Mouse (Mus musculus) right cerebral cortex, postnatal 36 days (tissue): ENCODE results near the gene Prg4.

ENCODE experiments used
- DNase-seq, 2 experiments: peaks; one replicate each; pipeline ENCODE4 v3.0.0; 2022; ENCODE audit warnings: low spot score in 2 of 2, mixed read lengths in 1 of 2

The Prg4 gene

DNA sequence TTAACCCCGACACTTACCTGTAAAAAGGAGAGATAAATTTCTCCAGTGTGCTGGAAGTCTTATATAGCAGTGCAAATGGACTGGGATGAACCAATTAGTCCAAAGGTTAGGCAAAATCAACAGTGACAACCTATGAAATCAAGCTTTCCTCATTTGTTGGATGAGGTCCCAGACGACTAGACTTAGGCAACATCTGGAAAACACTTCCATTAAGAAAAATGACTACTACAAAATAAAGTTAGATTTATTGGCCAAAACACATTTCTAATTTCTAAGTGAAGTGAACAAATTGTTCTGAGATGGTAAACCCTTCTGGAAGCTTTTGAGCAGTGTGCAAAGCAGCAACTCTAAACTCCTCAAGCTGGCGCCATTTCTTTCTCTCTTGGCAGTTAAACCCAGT is at the start of gene Prg4:
TSS of gene Prg4 (minus strand) at position 34 of the 400 bp plus-strand sequence.
- no peak for DNase-seq

DNA sequence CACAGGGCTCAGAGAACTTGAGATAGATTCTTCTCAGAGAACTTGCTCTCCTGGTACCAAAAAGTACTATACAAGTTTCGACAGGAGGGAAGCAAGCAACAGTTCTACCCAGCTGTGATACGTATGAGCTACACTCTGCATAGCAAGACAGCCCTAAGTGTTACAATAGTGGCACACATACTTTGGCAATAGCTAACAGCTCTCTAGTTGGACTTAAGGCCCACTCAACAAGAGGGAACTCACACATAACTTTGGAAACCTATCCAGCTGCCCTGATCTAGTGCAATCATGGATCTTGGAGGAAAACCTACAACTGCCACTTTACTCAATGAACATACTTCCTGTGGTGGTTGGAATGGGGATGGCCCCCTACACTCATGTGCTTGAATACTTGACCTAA is 47.1 kb upstream of the Prg4 start:
- no peak for DNase-seq

DNA sequence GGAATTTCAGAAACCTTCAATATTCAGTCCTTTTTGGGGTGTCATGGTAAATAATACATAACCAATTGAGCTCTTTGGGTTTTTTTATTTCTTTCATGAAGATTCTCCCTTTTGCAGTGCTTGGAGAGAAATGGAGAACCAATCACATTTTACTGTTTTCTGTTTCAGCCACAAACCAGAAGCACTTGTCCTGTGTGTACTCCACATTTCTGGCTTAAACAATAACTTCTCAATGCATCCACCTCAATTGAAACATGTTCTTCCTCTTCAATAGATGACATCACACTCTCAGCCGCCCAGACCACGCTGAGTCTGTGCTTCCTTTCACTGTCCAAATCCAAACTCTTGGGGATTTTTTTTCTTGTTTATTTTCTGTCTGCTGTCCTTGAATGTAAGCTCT is 39.8 kb upstream of the Prg4 start:
- no peak for DNase-seq

DNA sequence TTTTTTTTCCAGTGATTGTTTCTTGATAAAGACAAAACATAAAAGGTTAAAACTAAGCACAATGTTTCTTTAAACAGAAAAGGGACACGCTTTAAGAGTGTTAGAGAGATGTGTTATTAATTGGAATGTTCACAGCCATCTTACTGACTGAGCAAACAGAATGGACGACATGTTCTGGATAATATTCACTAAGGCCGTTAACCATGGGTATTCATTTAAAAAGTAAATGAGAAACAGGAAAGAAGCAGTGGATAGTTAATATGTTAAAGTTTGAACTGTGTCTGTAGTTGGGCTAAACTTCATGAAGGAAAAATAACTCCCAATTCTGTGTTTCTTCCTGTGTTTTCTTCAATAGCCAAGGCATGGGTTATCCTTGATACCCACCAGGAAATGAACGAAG is 37.4 kb upstream of the Prg4 start:
- DNase-seq = no peak

DNA sequence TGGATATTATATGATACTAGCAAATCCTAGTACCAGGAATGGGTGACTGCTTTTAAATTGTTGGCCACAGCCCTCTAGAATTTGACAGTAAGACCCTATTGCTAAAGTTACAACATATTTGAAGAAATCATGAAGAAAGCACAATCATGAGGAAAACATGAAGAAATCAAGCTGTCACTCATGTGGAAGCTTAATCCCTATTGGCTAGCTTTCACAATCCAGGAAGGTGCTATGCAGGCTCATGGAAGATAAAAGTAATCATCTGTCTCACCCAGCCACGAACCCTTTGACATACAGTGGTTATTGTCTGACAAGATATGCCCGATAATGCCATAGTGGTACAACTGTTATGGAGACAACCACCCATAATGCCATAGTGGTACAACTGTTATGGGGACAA is 32.2 kb upstream of the Prg4 start:
- DNase-seq = no peak

DNA sequence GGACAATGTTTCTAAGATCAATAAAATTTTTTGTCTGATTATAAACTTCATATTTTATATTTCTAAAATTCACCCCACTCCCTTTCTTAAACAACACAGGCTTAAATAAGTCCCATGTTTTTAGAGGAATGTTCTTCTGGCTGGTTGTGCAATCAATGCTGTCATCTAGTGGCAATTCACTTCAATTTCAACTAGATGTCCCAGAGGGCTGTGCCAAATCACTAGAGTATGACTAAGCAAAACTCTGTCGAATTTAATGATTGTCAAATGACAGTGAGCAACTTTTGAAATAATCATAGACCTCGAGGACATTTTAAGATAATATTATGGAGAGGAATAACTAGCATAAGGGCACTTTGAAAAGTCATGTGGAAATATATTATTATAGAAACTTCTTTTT is 31.7 kb upstream of the Prg4 start:
- DNase-seq = no peak

DNA sequence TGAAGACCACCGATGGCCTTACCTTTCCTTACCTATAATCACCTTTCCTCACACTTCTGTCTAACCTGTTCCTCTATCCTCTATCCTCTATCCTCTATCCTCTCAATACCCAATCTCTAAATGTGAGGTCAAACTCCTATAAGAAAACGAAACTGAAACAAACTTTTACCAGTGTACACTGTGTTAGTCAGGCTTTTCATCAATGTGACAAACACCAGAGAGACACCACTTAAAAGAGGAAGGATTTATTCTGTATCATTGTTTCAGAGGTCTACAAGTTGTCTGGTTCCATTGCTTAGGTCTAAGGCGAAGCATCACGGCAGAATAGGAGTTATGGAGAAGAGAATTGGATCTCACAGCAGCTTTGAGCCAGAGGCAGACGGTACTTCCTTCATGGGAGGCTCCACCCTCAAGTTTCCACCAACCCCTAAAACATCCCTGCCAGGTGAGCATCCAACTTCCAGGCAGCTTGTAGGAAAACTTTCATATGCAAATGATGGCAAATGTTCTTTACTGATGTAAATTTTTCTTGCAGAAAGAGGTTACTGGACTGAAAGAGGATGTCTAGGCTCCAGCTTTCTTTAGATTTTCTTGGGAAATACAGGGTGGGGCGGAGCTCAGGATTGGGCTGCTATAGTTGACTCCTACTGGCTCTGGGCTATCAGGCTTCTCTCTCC is 30.8 kb upstream of the Prg4 start:
- no peak for DNase-seq

DNA sequence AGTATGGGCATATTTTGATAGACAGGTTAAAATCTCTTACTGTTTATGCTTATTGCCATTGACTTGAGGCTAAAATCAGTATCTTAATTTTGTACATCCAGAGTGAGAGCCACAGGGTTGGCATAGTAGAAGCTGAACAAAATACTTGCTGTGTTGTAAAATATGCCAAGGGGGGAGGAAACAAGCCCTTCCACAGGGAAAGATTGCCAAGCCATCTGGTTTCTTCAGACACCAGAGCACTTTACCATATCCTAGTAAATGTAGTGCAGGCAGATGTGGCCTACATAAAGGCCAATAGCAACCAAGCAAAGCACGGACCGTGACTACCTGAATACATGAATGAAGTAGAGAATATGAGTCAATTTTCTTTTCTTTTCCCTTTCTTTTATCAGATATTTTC is 23.2 kb upstream of the Prg4 start:
- peak in 1 of 2 experiments; percentile 20 for DNase-seq

DNA sequence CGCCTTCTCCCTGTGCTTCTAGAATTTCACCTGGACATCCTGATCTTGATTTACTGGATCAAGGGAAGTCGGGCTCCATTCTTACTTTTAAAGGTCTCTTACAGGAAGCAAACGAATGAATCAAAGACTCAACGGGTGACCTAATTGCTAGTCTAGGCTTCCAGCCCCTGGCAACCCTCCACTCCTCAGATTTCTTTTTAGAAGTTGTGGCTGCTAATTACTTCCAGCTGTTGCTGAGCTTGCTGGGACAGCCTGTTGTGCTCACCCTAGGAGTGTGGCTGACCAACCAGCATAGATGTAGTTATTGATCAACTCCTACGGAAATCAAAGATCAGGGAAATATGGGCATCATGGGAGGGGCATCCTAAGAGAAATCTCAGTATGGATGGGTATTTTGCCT is 14.7 kb upstream of the Prg4 start:
- no peak for DNase-seq

DNA sequence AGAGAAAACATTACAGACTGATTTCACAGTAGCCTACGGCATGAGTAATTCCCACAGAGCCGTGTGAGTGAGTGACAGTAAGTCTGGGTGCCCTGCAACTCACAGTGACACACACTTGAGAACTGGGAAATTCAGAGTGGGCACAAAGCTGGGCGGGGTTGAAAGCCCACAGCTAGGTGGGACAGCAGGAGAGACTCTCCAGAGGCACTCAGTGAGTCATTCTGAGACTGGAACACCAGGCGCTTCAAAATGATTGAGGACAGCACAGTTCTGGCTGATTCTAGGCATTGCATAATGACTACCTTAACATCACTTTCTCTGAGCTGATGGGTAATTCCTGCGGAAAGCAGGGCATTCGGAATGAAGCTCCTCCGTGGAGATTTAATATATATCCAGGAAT is 6.6 kb upstream of the Prg4 start:
- DNase-seq = no peak

DNA sequence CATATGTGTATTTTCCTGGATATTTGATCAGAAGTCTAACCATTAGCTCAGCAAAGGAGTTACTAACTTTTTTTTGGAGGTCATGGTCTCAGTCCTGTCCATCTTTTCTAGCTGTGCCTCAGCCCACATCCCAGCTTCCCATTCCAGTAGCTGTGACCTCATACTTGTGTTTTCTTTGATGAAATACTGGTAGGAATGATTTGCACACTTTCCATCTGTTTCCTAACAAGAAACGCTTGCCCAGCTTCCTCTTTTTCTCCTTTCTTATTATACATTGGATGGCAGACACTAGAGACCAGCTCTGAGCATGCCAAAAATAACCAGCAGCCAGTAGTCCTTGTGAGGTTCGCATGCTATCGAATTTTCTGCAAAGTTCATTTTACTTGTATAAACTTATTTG is 4.0 kb upstream of the Prg4 start:
- DNase-seq = no peak

DNA sequence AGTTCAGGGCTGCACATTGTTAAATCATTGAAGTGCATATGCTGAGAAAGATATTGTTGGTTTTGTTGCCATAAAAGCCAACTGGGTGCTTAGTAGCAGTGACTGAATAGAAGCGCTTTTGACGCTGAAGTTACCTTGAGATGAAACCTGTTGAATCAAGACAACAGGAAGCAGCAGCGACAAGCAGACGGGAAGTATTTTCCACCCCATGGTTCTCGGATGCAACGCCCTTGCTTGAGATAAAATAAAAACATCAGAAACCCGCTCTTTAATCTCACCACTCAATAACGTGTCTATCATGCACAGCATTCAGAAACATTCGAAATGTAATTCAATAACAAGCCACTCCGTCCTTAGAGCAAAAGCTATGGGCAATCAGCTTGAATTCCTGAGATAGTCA is 601 bp downstream of the Prg4 start:
- no peak for DNase-seq

DNA sequence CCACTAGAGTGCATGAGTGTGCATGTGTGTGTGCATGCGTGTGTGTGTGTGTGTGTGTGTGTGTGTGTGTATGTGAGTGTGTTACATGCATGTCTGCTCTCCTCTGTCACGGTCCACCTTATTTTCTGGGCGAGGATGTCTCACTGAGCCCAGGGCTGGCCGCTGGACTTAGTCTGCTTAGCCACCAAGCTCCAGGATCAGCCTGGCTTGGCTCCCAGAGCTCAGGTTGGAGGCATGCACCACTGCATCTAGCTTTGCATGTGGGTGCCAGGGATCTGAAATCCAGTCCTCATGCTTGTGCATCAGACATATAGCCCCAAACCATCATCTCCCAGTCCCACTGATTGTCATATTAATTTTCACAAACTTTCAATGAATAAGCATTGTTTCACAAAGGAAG is 2.3 kb downstream of the Prg4 start:
- DNase-seq = no peak

DNA sequence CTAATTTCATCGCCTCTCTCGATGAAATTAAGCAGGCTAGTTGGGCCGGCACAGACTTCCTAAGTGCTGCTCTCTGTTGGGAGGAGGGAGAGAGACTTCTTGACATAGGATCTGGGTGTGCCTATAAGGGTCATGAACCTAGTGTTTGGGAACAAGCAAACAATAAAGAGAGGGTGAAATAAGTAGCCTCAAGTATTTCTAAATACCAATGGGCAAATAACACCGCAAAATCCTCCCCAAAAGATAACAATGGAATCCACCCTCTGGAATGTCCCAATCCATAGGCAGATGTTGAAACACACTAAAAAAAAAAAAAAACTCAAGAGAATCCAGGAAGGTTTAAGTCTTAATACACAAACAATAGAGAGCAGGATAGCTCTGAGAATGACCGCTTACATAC is 2.9 kb downstream of the Prg4 start:
- no peak for DNase-seq

DNA sequence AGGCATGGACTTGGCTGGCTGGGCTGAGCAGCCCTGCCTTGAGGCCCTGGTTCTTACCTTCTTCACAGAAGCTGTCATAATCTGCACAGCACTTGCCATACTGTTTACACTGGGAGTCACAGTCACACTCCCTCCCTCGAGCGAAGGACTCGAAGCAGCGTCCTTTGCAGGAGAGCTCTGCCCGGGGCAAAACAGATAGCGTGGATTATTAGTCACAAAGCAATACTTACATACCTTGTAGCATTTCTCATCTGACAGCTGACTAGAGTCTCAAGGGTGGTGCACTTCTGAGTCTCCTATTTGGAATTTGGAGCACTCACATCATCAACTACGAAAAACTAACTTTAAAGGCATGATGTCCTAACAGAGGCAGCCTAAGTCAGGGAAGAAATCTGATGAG is 5.4 kb downstream of the Prg4 start:
- no peak for DNase-seq

DNA sequence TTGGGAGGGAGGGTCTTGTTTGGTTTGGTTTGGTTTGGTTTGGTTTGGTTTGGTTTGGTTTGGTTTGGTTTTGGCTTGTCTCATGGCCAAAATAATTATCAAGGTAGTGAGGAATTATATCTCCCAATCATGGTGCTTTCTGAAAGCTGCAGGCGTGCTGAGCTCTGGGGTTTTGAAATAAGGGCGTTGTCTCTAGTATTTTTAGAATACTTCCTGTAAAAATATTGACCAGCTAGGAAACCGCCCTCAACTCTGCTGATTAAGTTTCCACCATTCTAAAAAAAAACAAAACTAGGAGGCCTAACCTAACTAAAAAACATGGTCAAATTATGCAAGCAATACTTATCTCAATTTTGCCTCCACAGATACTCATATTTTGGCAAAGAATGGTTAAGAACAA is 6.4 kb downstream of the Prg4 start:
- DNase-seq = no peak

DNA sequence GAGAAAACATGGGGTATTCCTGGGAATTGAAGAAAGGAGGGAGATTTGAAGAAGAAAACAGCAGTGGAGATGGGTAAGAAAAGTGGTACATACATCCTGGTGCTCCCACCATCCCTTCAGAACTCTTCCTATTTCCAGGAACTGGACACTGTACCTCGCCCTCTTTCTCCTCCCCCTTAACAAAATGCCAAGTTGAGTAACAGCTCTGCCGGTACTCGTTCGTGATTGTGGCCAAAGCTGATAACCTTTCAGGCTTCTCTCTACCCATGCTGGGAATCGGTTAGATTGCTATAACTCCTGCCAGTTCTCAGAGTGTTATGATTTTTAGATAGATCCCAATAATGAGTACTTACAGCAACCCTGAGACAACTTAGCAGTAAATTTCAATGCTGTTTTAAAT is 7.0 kb downstream of the Prg4 start:
- no peak for DNase-seq

DNA sequence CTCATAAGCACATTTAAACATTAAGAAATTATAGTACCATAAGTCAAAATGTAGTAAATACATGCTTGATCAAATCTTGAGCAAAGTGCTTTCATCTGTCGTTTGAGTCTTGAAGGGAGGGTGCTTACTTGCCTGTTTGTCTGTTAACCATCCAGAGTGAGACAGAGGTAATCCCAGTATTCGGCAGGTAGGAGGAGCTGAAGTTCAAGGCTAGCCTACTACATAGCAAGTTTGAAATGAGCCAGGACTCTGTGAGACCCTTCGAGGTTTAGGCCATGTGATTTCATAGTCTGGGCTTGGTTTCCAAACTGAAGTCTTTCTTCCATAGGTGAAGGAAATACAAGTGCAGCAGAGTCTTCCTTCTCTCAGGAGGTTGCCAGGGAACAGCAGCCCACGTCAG is 24.2 kb downstream of the Prg4 start:
- no peak for DNase-seq

DNA sequence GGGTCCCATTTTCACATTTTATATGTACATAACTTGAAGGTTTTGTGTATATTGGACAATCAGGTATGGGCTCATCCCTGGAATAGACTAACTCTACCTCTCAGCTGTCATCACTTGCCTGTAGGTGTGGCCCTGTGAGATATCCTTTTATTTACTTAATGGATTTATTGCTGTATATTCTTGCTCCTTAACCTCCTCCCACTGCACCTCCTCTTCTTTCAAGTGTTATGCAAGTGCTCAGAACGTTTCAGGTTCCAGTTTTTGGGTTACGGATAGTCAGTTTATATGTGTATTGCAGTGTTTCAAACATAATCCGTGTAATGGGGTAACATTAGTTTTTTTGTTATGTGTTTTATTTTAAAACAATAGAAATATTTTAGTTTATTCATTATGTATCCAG is 27.3 kb downstream of the Prg4 start:
- DNase-seq = no peak

DNA sequence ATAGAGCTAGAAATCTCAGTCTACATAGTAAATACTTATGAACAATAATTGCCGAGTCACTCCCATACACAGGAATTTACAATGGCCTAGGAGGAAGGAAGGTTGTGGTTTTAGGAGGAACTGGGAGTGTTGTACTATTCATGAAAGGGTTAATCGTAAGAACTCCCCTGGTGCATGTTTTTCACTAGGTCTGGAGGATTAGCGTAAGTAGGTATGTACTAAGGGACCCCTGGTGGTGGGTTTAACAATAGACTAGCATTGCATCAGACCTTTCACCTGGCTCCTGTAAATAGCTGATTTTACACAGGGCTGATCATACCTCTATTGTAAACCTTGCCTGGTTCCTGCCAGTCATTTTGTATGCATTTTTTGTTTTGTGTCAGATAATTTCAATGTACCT is 39.7 kb downstream of the Prg4 start:
- no peak for DNase-seq

DNA sequence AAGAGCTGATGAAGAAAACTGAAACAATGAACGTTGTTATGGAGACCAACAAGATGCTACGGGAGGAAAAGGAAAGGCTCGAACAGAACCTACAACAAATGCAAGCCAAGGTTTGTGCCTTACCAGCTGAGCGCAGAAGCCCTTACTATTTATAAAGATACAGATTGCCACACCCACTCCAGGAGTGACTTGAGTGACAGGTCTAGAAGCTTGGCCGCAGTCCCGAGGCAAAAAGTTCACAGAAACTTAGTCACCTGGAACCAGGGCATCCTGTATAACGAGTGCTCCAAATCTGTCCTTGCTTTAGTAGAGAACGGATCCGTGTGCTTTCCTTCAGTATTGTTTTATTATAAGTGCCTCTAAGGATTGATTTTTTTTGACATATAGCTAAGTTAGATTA is 40.3 kb downstream of the Prg4 start:
- DNase-seq = no peak

DNA sequence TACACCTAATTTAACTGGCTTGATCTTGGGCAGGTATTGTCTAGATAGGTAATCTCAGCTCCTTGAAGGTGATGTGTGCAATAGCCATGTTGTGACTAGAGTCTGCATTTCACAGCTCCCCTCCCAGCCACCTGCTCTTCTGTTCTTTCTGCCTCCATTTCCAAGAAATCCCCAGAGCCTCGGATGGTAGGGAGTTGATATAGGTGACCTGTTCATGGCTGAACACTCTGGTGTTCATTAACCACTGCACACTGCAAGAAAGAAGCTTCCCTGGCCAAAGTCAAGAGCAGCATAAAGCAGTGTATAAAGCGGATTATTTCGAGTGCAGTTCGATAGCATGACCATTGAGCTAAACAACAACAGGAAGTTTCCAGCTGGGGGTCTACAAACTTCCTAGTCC is 47.5 kb downstream of the Prg4 start:
- DNase-seq = no peak

DNA sequence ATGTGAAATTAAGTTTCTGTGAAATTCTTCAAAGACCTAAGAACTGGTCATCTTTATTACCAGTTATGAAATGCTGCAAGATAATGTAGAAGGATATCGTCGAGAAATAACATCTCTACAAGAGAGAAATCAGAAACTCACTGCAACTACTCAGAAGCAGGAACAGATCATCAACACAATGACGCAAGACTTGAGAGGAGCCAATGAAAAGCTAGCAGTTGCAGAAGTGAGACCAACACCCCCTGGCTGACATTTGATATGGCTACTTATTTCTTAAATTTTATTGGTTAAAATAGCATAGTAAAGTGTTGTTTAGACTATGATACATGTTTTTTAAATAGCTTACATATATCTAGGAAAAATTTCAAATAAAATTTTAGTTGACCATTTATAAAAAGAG is 50.0 kb downstream of the Prg4 start:
- no peak for DNase-seq

DNA sequence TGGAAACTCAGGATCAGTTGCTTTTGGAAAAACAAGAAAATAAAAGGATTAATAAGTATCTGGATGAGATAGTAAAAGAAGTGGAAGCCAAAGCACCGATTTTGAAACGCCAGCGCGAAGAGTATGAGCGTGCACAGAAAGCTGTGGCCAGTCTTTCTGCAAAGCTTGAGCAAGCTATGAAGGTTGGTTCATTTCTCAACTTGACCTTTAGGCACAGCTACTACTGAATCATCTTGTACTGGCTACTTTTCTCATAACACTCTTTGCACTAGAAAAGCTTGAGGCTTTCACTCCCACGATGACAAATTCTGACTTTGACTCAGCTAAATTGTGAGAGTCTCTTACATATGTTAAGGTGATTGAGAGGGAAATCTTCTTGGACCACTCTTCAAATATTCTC is 56.0 kb downstream of the Prg4 start:
- DNase-seq = no peak

DNA sequence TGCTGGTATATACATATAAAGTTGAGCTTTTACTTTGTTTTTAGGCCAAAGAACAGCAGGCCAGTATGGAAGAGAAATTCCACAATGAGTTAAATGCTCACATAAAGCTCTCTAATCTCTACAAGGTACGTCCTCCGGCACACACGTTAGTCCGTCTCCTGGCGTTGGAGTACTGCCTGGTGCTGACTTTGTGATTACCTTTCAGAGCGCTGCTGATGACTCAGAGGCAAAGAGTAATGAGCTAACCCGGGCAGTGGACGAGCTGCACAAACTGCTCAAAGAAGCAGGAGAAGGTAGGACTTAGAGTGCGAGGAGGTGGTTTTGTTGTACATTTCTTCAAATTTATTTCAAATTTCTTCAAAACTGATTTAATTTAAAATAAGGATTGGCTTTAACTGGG is 58.7 kb downstream of the Prg4 start:
- DNase-seq = no peak
